Mouse (Mus musculus) urinary bladder, postnatal 36 days (tissue): ENCODE measurements around the gene Gtf2h1.
"Not testable (repeated sequence)": the region's sequence is repeated elsewhere in the genome, so short reads cannot be mapped to it uniquely, and the experiment has no call there.

Source experiments
- DNase-seq, 2 experiments: peaks; one replicate each; pipeline ENCODE4 v3.0.0; 2022; ENCODE audit warnings: low spot score in 2 of 2, mixed read lengths in 1 of 2

Gene Gtf2h1

GRCm38 (mm10) chr7:46795287-46796205 is at the start of gene Gtf2h1, which contains the start of gene Hps5:
Gene Gtf2h1, plus strand, starts transcription at chr7:46796103.
Gene Hps5, minus strand, starts transcription at chr7:46796064.
- DNase-seq: peak; percentile 98

- DNase-seq: peak in 1 of 2 experiments; percentile 24
Measured at GRCm38 (mm10) chr7:46746381-46746780, 49.5 kb upstream of the Gtf2h1 start.

- no peak for DNase-seq
Measured at GRCm38 (mm10) chr7:46748459-46748858, 47.4 kb upstream of the Gtf2h1 start.

- DNase-seq: no peak
Measured at GRCm38 (mm10) chr7:46751490-46751889, 44.4 kb upstream of the Gtf2h1 start, which contains the start of gene Saa2. Gene Saa2, plus strand, starts transcription at chr7:46751790.

GRCm38 (mm10) chr7:46761049-46761795 is 34.7 kb upstream of the Gtf2h1 start:
- DNase-seq: no peak

- no peak for DNase-seq
Measured at GRCm38 (mm10) chr7:46762601-46763000, 33.3 kb upstream of the Gtf2h1 start.

- no peak for DNase-seq
Measured at GRCm38 (mm10) chr7:46764672-46765071, 31.2 kb upstream of the Gtf2h1 start.

GRCm38 (mm10) chr7:46767371-46767770 is 28.5 kb upstream of the Gtf2h1 start:
- no peak for DNase-seq

- DNase-seq: no peak
Measured at GRCm38 (mm10) chr7:46768451-46768850, 27.5 kb upstream of the Gtf2h1 start.

GRCm38 (mm10) chr7:46770706-46771105 is 25.2 kb upstream of the Gtf2h1 start:
- peak; percentile 8 to 25 for DNase-seq

GRCm38 (mm10) chr7:46789177-46789849 is 6.6 kb upstream of the Gtf2h1 start:
- no peak for DNase-seq

- DNase-seq: no peak
Measured at GRCm38 (mm10) chr7:46793871-46794270, 2.0 kb upstream of the Gtf2h1 start.

GRCm38 (mm10) chr7:46796206-46796679 is 340 bp downstream of the Gtf2h1 start:
- DNase-seq: peak in 1 of 2 experiments; percentile 18

- DNase-seq: no peak
Measured at GRCm38 (mm10) chr7:46796779-46797178, 876 bp downstream of the Gtf2h1 start.

GRCm38 (mm10) chr7:46810325-46810724 is 14.4 kb downstream of the Gtf2h1 start:
- DNase-seq: no peak

GRCm38 (mm10) chr7:46814012-46814411 is 18.1 kb downstream of the Gtf2h1 start:
- no peak for DNase-seq

GRCm38 (mm10) chr7:46820876-46821632 is 25.2 kb downstream of the Gtf2h1 start:
- DNase-seq: not testable (repeated sequence)

- DNase-seq: no peak
Measured at GRCm38 (mm10) chr7:46827046-46827802, 31.3 kb downstream of the Gtf2h1 start.

GRCm38 (mm10) chr7:46827803-46828184 is 31.9 kb downstream of the Gtf2h1 start:
- no peak for DNase-seq

- DNase-seq: no peak
Measured at GRCm38 (mm10) chr7:46829911-46830310, 34.0 kb downstream of the Gtf2h1 start.
